Mouse (Mus musculus): ENCODE measurements around the gene Sept5. TPM values are rescaled to one million over a fixed set of nuclear protein-coding genes. Genes with fewer than 3 reads are reported as not detected.
A peak's percentile ranks its signal among the peaks of the same experiment; 100 is the strongest.

The Sept5 gene
- polyA plus RNA-seq (2015; fragmentation: Nextera tagmentation; extraction: Ambion mirVana): 17.9 and 21.4 TPM in 2 replicates

- Histone ChIP-seq H3K9ac (replicated peaks; ENCODE audit: low read length) (peak within 1 kb of the TSS; percentile 77), H3K27me3 (ENCODE audit: insufficient read depth, low read length) (peaks cover 34% of the 10 kb centered on the region), H3K4me1 (ENCODE audit: insufficient read depth, low read length) (peaks cover 20% of the 10 kb centered on the region), H3K36me3 (ENCODE audit: insufficient read depth, low read length) (no peaks in the 10 kb centered on the region), H3K4me2 (replicated peaks; ENCODE audit: low read depth, low read length) (peak within 1 kb of the TSS; percentile 96), H3K9me3 (ENCODE audit: low read length) (no peaks in the 10 kb centered on the region), H3K27ac (ENCODE audit: low read length) (no peak within 1 kb of the TSS), H3K4me3 (ENCODE audit: low read length) (peak within 1 kb of the TSS; percentile 80)
- peak; percentile 49; the same call in 1 of the 2 replicates for ATAC-seq (ENCODE audit: low FRiP score, low TSS enrichment)
- WGBS: under 1% methylated on average over 58 of the region's 93 CpGs
Observed at GRCm38 (mm10) chr16:18629390-18630231, at the start of gene Sept5. Gene Sept5, minus strand, starts transcription at chr16:18629954.

GRCm38 (mm10) chr16:18679112-18679511 lies 49.4 kb upstream of the Sept5 start:
- Histone ChIP-seq H3K36me3 (ENCODE audit: insufficient read depth, low read length) (no peaks in the 10 kb centered on the region), H3K27ac (ENCODE audit: low read length) (no peak overlapping the region), H3K9ac (replicated peaks; ENCODE audit: low read length) (no peak overlapping the region), H3K4me1 (ENCODE audit: insufficient read depth, low read length) (peaks cover 8% of the 10 kb centered on the region), H3K27me3 (ENCODE audit: insufficient read depth, low read length) (no peaks in the 10 kb centered on the region), H3K4me2 (replicated peaks; ENCODE audit: low read depth, low read length) (no peak overlapping the region), H3K4me3 (ENCODE audit: low read length) (no peak overlapping the region), H3K9me3 (ENCODE audit: low read length) (no peaks in the 10 kb centered on the region)
- 47% methylated on average over 5 of the region's 5 CpGs for WGBS
- no peak for ATAC-seq (ENCODE audit: low FRiP score, low TSS enrichment)

DNA sequence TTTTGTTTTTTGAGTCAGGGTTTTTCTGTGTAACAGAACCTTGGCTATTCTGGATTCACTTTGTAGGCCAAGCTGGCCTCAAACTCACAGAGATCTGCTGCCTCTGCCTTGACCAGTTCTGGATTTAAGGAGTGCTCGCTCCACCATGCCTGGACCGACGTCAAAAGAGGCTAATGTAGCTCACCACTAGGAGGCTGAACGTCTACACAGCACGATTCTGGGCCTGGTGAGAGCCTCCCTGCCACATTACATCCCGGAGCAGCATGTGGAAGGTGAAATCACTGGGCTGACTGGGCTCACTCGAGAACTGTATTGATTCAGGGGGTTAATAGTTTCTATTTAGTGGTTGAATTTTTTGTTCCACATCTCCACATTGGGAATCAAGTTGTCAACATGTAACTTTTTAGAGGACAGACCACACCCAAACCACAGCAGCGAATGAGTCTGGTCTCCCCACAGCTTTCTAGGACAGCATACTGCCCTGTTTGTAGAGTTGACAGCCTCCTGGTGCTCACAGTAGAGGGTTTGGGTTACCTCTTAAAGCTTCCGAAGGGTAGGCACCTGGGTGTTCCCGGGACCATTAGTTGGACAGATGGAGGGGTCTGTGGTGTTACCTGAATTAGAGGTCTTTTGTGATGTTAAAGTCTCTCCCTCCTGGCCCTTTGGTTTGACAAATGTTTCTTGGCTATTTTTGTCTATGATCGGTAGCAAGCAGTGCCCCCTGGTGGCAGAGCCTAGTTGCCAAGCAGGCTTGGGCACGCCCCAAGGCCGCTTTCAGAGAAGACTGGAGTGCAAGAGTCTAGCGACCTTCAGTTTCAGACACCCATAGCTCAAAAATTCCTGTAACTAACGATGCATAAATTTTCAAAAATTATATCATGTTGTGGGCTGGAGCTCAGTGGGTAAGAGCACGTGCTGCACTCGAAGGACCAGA lies 48.3 kb upstream of the Sept5 start:
- 38% methylated on average over 17 of the region's 17 CpGs for WGBS
- Histone ChIP-seq H3K4me3 (ENCODE audit: low read length) (no peak overlapping the region), H3K9ac (replicated peaks; ENCODE audit: low read length) (no peak overlapping the region), H3K27me3 (ENCODE audit: insufficient read depth, low read length) (no peaks in the 10 kb centered on the region), H3K36me3 (ENCODE audit: insufficient read depth, low read length) (no peaks in the 10 kb centered on the region), H3K9me3 (ENCODE audit: low read length) (no peaks in the 10 kb centered on the region), H3K4me1 (ENCODE audit: insufficient read depth, low read length) (0 out of 2 replicates have a peak, but pooled peaks cover 2% of the 10 kb centered on the region), H3K4me2 (replicated peaks; ENCODE audit: low read depth, low read length) (no peak overlapping the region), H3K27ac (ENCODE audit: low read length) (no peak overlapping the region)
- ATAC-seq (ENCODE audit: low FRiP score, low TSS enrichment): 0 out of 2 replicates have a peak, but pooled peaks have one; percentile 46

- Histone ChIP-seq H3K27me3 (ENCODE audit: insufficient read depth, low read length) (no peaks in the 10 kb centered on the region), H3K9me3 (ENCODE audit: low read length) (no peaks in the 10 kb centered on the region), H3K4me3 (ENCODE audit: low read length) (no peak overlapping the region), H3K4me2 (replicated peaks; ENCODE audit: low read depth, low read length) (no peak overlapping the region), H3K36me3 (ENCODE audit: insufficient read depth, low read length) (no peaks in the 10 kb centered on the region), H3K27ac (ENCODE audit: low read length) (no peak overlapping the region), H3K9ac (replicated peaks; ENCODE audit: low read length) (no peak overlapping the region), H3K4me1 (ENCODE audit: insufficient read depth, low read length) (no peaks in the 10 kb centered on the region)
- no peak for ATAC-seq (ENCODE audit: low FRiP score, low TSS enrichment)
- 82% methylated on average over 3 of the region's 3 CpGs for WGBS
Observed at GRCm38 (mm10) chr16:18673005-18673404, 43.3 kb upstream of the Sept5 start.

DNA sequence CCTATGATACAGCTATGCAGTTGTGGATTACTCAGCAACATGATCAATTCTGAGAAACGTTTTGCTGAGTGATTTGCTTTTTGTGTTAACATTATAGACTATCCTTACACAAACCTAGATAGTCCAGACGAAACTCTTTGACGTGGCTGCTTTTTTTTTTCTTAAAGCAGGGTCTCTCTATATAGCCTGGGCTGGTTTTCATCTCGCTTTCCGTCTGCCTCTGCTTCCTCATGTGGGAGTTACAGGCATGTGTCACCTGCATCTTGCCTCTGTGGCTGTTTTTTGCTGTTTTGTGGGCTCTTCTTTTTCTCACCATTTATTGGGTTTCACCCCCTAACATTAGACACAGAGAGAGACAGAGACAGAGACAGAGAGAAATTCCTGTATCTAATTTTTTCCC lies 42.3 kb upstream of the Sept5 start:
- Histone ChIP-seq H3K36me3 (ENCODE audit: insufficient read depth, low read length) (no peaks in the 10 kb centered on the region), H3K4me3 (ENCODE audit: low read length) (no peak overlapping the region), H3K27ac (ENCODE audit: low read length) (no peak overlapping the region), H3K27me3 (ENCODE audit: insufficient read depth, low read length) (no peaks in the 10 kb centered on the region), H3K9ac (replicated peaks; ENCODE audit: low read length) (no peak overlapping the region), H3K9me3 (ENCODE audit: low read length) (no peaks in the 10 kb centered on the region), H3K4me1 (ENCODE audit: insufficient read depth, low read length) (no peaks in the 10 kb centered on the region), H3K4me2 (replicated peaks; ENCODE audit: low read depth, low read length) (no peak overlapping the region)
- ATAC-seq (ENCODE audit: low FRiP score, low TSS enrichment): no peak
- WGBS: 59% methylated on average over 5 of the region's 5 CpGs

DNA sequence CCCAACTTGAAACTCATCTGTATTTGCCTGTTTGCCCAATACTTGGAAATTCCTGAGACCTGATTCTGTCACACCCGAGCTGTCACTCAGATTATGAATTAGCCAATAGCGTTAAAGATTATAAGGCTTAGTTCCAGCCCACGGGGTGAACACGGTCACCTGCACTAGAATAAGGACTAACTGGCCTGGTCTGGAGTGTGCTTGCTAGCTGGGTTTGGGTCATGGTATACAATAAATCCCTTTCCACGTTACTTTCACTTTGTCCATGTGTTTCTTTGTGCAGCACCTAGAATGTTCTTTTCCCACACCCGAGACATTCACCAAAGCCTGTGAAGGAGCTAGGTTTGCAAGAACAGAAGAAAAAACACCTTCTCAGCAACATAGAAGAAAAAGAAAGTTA lies 40.2 kb upstream of the Sept5 start:
- Histone ChIP-seq H3K36me3 (ENCODE audit: insufficient read depth, low read length) (no peaks in the 10 kb centered on the region), H3K4me1 (ENCODE audit: insufficient read depth, low read length) (no peaks in the 10 kb centered on the region), H3K4me2 (replicated peaks; ENCODE audit: low read depth, low read length) (no peak overlapping the region), H3K27me3 (ENCODE audit: insufficient read depth, low read length) (no peaks in the 10 kb centered on the region), H3K27ac (ENCODE audit: low read length) (no peak overlapping the region), H3K9me3 (ENCODE audit: low read length) (no peaks in the 10 kb centered on the region), H3K4me3 (ENCODE audit: low read length) (no peak overlapping the region), H3K9ac (replicated peaks; ENCODE audit: low read length) (no peak overlapping the region)
- WGBS: 77% methylated on average over 6 of the region's 6 CpGs
- no peak for ATAC-seq (ENCODE audit: low FRiP score, low TSS enrichment)

DNA sequence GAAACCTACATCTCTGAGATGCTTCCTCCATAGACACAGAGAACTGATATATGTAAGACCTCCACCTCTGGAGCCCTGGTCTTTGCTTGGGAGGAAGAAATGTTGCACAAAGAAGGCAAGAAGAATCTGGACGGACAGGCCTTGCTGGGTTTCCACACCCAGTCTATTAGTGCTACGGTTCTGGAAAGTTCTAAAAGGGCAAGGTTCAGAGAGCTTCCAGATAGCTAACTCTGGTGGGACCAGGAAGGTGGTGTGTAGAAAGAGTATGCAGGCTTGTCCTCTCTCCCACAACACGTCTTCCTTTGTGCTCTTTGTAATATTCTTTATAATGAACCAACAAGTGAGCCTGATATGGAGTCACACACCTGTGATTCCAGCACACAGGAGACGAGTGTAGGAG lies 28.8 kb upstream of the Sept5 start:
- H3K36me3 ChIP-seq (ENCODE audit: insufficient read depth, low read length): no peaks in the 10 kb centered on the region
- no peak overlapping the region for H3K4me3 ChIP-seq (ENCODE audit: low read length)
- peaks cover 11% of the 10 kb centered on the region; the same call in 1 of the 2 replicates for H3K4me1 ChIP-seq (ENCODE audit: insufficient read depth, low read length)
- no peaks in the 10 kb centered on the region for H3K27me3 ChIP-seq (ENCODE audit: insufficient read depth, low read length)
- H3K4me2 ChIP-seq (replicated peaks; ENCODE audit: low read depth, low read length): no peak overlapping the region
- WGBS: 77% methylated on average over 4 of the region's 4 CpGs
- peaks cover 4% of the 10 kb centered on the region; the same call in 1 of the 2 replicates for H3K9me3 ChIP-seq (ENCODE audit: low read length)
- ATAC-seq (ENCODE audit: low FRiP score, low TSS enrichment): no peak
- no peak overlapping the region for H3K9ac ChIP-seq (replicated peaks; ENCODE audit: low read length)
- H3K27ac ChIP-seq (ENCODE audit: low read length): no peak overlapping the region

DNA sequence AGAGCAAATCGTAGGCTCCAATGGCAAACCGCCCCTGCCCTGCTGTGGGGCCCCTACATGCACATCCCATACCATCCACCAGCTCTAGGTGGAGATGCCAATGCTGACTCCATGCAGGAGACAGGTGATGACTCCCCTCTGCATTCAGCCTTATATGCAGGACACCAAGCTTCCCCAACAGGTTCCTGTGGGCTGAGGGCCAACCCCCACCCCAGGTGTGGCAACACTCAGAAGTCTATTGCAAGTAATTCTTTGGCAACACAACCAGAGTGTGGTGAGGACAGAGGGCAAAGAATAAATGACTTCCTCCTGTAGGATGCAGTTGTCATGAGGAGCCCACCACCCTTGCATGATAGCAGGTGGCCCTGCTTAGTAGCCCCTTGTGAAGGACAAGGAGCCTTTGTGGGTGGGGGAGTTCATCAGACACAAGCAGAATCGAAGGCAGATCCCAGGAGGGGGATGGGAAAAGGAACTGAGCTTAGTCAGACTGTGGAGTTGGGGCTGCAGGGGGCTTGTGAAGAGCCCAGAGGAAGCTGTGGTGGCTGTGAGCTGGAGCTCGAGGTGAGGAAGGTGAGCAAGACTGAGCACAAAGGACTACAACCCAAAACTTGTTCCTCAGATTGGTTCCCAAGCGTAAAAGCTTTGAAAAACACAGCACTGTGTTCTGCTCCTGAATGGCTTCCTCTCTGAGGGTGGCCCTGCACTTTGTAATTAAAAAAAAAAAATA lies 25.8 kb upstream of the Sept5 start:
- Histone ChIP-seq H3K4me2 (replicated peaks; ENCODE audit: low read depth, low read length) (no peak overlapping the region), H3K36me3 (ENCODE audit: insufficient read depth, low read length) (no peaks in the 10 kb centered on the region), H3K27ac (ENCODE audit: low read length) (no peak overlapping the region), H3K4me3 (ENCODE audit: low read length) (no peak overlapping the region), H3K9ac (replicated peaks; ENCODE audit: low read length) (no peak overlapping the region), H3K27me3 (ENCODE audit: insufficient read depth, low read length) (no peaks in the 10 kb centered on the region), H3K9me3 (ENCODE audit: low read length) (peaks cover 4% of the 10 kb centered on the region; the same call in 1 of the 2 replicates), H3K4me1 (ENCODE audit: insufficient read depth, low read length) (peaks cover 8% of the 10 kb centered on the region; the same call in 1 of the 2 replicates)
- 0 out of 2 replicates have a peak, but pooled peaks have one; percentile 15 for ATAC-seq (ENCODE audit: low FRiP score, low TSS enrichment)
- WGBS: 53% methylated on average over 5 of the region's 5 CpGs

Measured in kidney, embryonic 16.5 days (tissue).